Mouse (Mus musculus): ENCODE results near the gene Pdzd9.

GRCm38 (mm10) chr7:120635362-120635781, 34.8 kb downstream of the Pdzd9 start:
- no peak for TF ChIP-seq CTCF (IDR thresholded peaks at IDR 0.05; ENCODE audit: insufficient read depth, low read length)
- no peak for TF ChIP-seq POLR2A (IDR thresholded peaks at IDR 0.05; ENCODE audit: borderline replicate concordance, extremely low read depth, low read depth, low read length)
